Mouse (Mus musculus) spleen, postnatal 4 days (tissue): Measurements from ENCODE around the gene Cyfip1.

Experiments
- DNase-seq, 2 experiments: peaks; one replicate each; pipeline ENCODE4 v3.0.0; 2022; ENCODE audit warnings: low spot score in 2 of 2

Cyfip1 gene

GRCm38 (mm10) chr7:55956054-55956453 is 114.5 kb downstream of the Cyfip1 start:
- no peak for DNase-seq

GRCm38 (mm10) chr7:55957178-55957577 is 115.6 kb downstream of the Cyfip1 start:
- no peak for DNase-seq

GRCm38 (mm10) chr7:55957916-55958315 is 116.4 kb downstream of the Cyfip1 start:
- DNase-seq = no peak

- peak in 1 of 2 experiments; percentile 12 for DNase-seq
Measured at GRCm38 (mm10) chr7:55959801-55960200, 118.3 kb downstream of the Cyfip1 start.

- DNase-seq = no peak
Measured at GRCm38 (mm10) chr7:55960506-55960905, 119.0 kb downstream of the Cyfip1 start.

- peak; percentile 94 to 98 for DNase-seq
Measured at GRCm38 (mm10) chr7:55962004-55962908, 120.7 kb downstream of the Cyfip1 start, which contains the start of gene Nipa2. TSS of gene Nipa2 (minus strand) at chr7:55962476.

GRCm38 (mm10) chr7:55966866-55967460 is 125.4 kb downstream of the Cyfip1 start:
- no peak for DNase-seq

- DNase-seq = peak; percentile 75 to 77
Measured at GRCm38 (mm10) chr7:55968258-55968901, 126.8 kb downstream of the Cyfip1 start.

GRCm38 (mm10) chr7:55969415-55969814 is 127.9 kb downstream of the Cyfip1 start:
- peak in 1 of 2 experiments; percentile 50 for DNase-seq

- no peak for DNase-seq
Measured at GRCm38 (mm10) chr7:55974429-55974828, 132.9 kb downstream of the Cyfip1 start.

GRCm38 (mm10) chr7:55981511-55981910 is 140.0 kb downstream of the Cyfip1 start:
- no peak for DNase-seq
